Mouse (Mus musculus): ENCODE measurements around the gene Mkrn2os. TPM values are rescaled to one million over a fixed set of nuclear protein-coding genes. Genes with fewer than 3 reads are reported as not detected.
A peak's percentile ranks its signal among the peaks of the same experiment; 100 is the strongest.

Gene Mkrn2os
- total RNA-seq, 1 experiment, result 0.22 TPM

- Histone ChIP-seq H3K27ac (ENCODE audit: insufficient read depth, low read depth, low read length, poor library complexity, severe bottlenecking) (no peak overlapping the region), H3K9me3 (ENCODE audit: control insufficient read depth, insufficient read depth, low read depth, low read length) (no peaks in the 10 kb centered on the region), H3K36me3 (ENCODE audit: control insufficient read depth, insufficient read depth, low read length, poor library complexity, severe bottlenecking) (peaks cover 33% of the 10 kb centered on the region), H3K9ac (ENCODE audit: insufficient read depth, low read depth, low read length, poor library complexity, severe bottlenecking) (no peak overlapping the region), H3K4me1 (ENCODE audit: control insufficient read depth in 2 of 2, insufficient read depth in 2 of 2, low read length in 2 of 2, poor library complexity in 1 of 2) (no peaks in the 10 kb centered on the region), H3K4me3 (ENCODE audit: insufficient read depth in 1 of 2, low read depth in 1 of 2, low read length in 2 of 2, poor library complexity in 1 of 2, severe bottlenecking in 1 of 2) (no peak overlapping the region)
- TF ChIP-seq MAFK (IDR thresholded peaks at IDR 0.05; ENCODE audit: insufficient read depth, low read depth, low read length) (no peak), ZC3H11A (IDR thresholded peaks at IDR 0.05; ENCODE audit: borderline replicate concordance, low read depth, low read length) (no peak; the same call in 1 of the 2 replicates), ZNF384 (IDR thresholded peaks at IDR 0.05; ENCODE audit: low read depth, low read length) (no peak), CHD2 (IDR thresholded peaks at IDR 0.05; ENCODE audit: low read depth, low read length) (no peak), HCFC1 (IDR thresholded peaks at IDR 0.05; ENCODE audit: borderline replicate concordance, insufficient read depth, low read length) (no peak)
- in situ Hi-C loops (cut with MboI; ENCODE audit: low sequenced_read_pairs in 2 of 2, unreplicated experiment in 2 of 2), result no loop called here
- DNase-seq (ENCODE audit: low read depth, low spot score), result peak; percentile 36
Observed at GRCm38 (mm10) chr6:115609121-115609520, 16.7 kb upstream of the Mkrn2os start.

GRCm38 (mm10) chr6:115607429-115607828 is 15.1 kb upstream of the Mkrn2os start:
- H3K4me3 ChIP-seq (ENCODE audit: insufficient read depth in 1 of 2, low read depth in 1 of 2, low read length in 2 of 2, poor library complexity in 1 of 2, severe bottlenecking in 1 of 2), result no peak overlapping the region
- in situ Hi-C loops (cut with MboI; ENCODE audit: low sequenced_read_pairs in 2 of 2, unreplicated experiment in 2 of 2), result no loop called here
- no peak for DNase-seq (ENCODE audit: low read depth, low spot score)
- peaks cover 0 to 4% of the 10 kb centered on the region in 2 experiments; a peak in 1 of 4 replicates for H3K4me1 ChIP-seq (ENCODE audit: control insufficient read depth in 2 of 2, insufficient read depth in 2 of 2, low read length in 2 of 2, poor library complexity in 1 of 2)
- no peak overlapping the region for H3K27ac ChIP-seq (ENCODE audit: insufficient read depth, low read depth, low read length, poor library complexity, severe bottlenecking)
- H3K9me3 ChIP-seq (ENCODE audit: control insufficient read depth, insufficient read depth, low read depth, low read length), result no peaks in the 10 kb centered on the region
- peaks cover 18% of the 10 kb centered on the region; the same call in 1 of the 2 replicates for H3K36me3 ChIP-seq (ENCODE audit: control insufficient read depth, insufficient read depth, low read length, poor library complexity, severe bottlenecking)
- TF ChIP-seq ZC3H11A (IDR thresholded peaks at IDR 0.05; ENCODE audit: borderline replicate concordance, low read depth, low read length), result no peak
- no peak for TF ChIP-seq MAFK (IDR thresholded peaks at IDR 0.05; ENCODE audit: insufficient read depth, low read depth, low read length)
- H3K9ac ChIP-seq (ENCODE audit: insufficient read depth, low read depth, low read length, poor library complexity, severe bottlenecking), result no peak overlapping the region

GRCm38 (mm10) chr6:115606461-115606860 is 14.1 kb upstream of the Mkrn2os start:
- no peak for DNase-seq (ENCODE audit: low read depth, low spot score)
- peaks cover 14% of the 10 kb centered on the region; the same call in 1 of the 2 replicates for H3K36me3 ChIP-seq (ENCODE audit: control insufficient read depth, insufficient read depth, low read length, poor library complexity, severe bottlenecking)
- in situ Hi-C loops (cut with MboI; ENCODE audit: low sequenced_read_pairs in 2 of 2, unreplicated experiment in 2 of 2), result no loop called here
- no peak for TF ChIP-seq CHD2 (IDR thresholded peaks at IDR 0.05; ENCODE audit: low read depth, low read length)
- no peak for TF ChIP-seq HCFC1 (IDR thresholded peaks at IDR 0.05; ENCODE audit: borderline replicate concordance, insufficient read depth, low read length)
- TF ChIP-seq ZNF384 (IDR thresholded peaks at IDR 0.05; ENCODE audit: low read depth, low read length), result no peak
- no peak for TF ChIP-seq ZC3H11A (IDR thresholded peaks at IDR 0.05; ENCODE audit: borderline replicate concordance, low read depth, low read length)
- no peak for TF ChIP-seq MAFK (IDR thresholded peaks at IDR 0.05; ENCODE audit: insufficient read depth, low read depth, low read length)
- H3K27ac ChIP-seq (ENCODE audit: insufficient read depth, low read depth, low read length, poor library complexity, severe bottlenecking), result no peak overlapping the region
- H3K9me3 ChIP-seq (ENCODE audit: control insufficient read depth, insufficient read depth, low read depth, low read length), result no peaks in the 10 kb centered on the region
- no peak overlapping the region for H3K9ac ChIP-seq (ENCODE audit: insufficient read depth, low read depth, low read length, poor library complexity, severe bottlenecking)
- H3K4me3 ChIP-seq (ENCODE audit: insufficient read depth in 1 of 2, low read depth in 1 of 2, low read length in 2 of 2, poor library complexity in 1 of 2, severe bottlenecking in 1 of 2), result no peak overlapping the region
- H3K4me1 ChIP-seq (ENCODE audit: control insufficient read depth in 2 of 2, insufficient read depth in 2 of 2, low read length in 2 of 2, poor library complexity in 1 of 2), result peaks cover 0 to 4% of the 10 kb centered on the region in 2 experiments; a peak in 1 of 4 replicates

GRCm38 (mm10) chr6:115601715-115602523 is 9.5 kb upstream of the Mkrn2os start, which contains the start of gene Mkrn2:
Gene Mkrn2, plus strand, starts transcription at chr6:115601902.
- in situ Hi-C loops (cut with MboI; ENCODE audit: low sequenced_read_pairs in 2 of 2, unreplicated experiment in 2 of 2), result no loop called here
- Histone ChIP-seq H3K9me3 (ENCODE audit: control insufficient read depth, insufficient read depth, low read depth, low read length) (no peaks in the 10 kb centered on the region), H3K9ac (ENCODE audit: insufficient read depth, low read depth, low read length, poor library complexity, severe bottlenecking) (peak within 1 kb of the TSS; percentile 94), H3K4me1 (ENCODE audit: control insufficient read depth in 2 of 2, insufficient read depth in 2 of 2, low read length in 2 of 2, poor library complexity in 1 of 2) (peaks cover 0 to 4% of the 10 kb centered on the region in 2 experiments; a peak in 1 of 4 replicates), H3K4me3 (ENCODE audit: insufficient read depth in 1 of 2, low read depth in 1 of 2, low read length in 2 of 2, poor library complexity in 1 of 2, severe bottlenecking in 1 of 2) (peak within 1 kb of the TSS; percentile 91 to 100), H3K36me3 (ENCODE audit: control insufficient read depth, insufficient read depth, low read length, poor library complexity, severe bottlenecking) (peaks cover 3% of the 10 kb centered on the region; the same call in 1 of the 2 replicates), H3K27ac (ENCODE audit: insufficient read depth, low read depth, low read length, poor library complexity, severe bottlenecking) (peak within 1 kb of the TSS; percentile 55; the same call in 1 of the 2 replicates)
- DNase-seq (ENCODE audit: low read depth, low spot score), result peak; percentile 80
- TF ChIP-seq CHD2 (IDR thresholded peaks at IDR 0.05; ENCODE audit: low read depth, low read length) (no peak), HCFC1 (IDR thresholded peaks at IDR 0.05; ENCODE audit: borderline replicate concordance, insufficient read depth, low read length) (peak; percentile 85)
